Mouse (Mus musculus) intestine, embryonic 16.5 days (tissue): ENCODE data around the gene Cacna1c. TPM values are rescaled to one million over a fixed set of nuclear protein-coding genes. Genes with fewer than 3 reads are reported as not detected.

Source experiments
- ATAC-seq: fragments of 200-750 bp; cut with Nextera tagmentation; 2 replicates; pipeline ENCODE4 v1.8.0; 2017; ENCODE audit warnings: moderate TSS enrichment, moderate library complexity
- H3K27ac ChIP-seq: fragments of 300-500 bp; sonication (generic); 2 replicates; pipeline ENCODE4 v1.5.1; 2014; ENCODE audit warnings: mild to moderate bottlenecking, low read length
- H3K27me3 ChIP-seq: fragments of 300-500 bp; sonication (generic); replicated peaks from 2 replicates; pipeline ENCODE4 v1.6.1; 2014; ENCODE audit warnings: low read length, control low read depth, mixed read lengths; ENCODE audit not compliant: control insufficient read depth, insufficient read depth
- H3K36me3 ChIP-seq: fragments of 300-500 bp; sonication (generic); 2 replicates; pipeline ENCODE4 v1.6.1; 2014; ENCODE audit warnings: low read length, control low read depth; ENCODE audit not compliant: control insufficient read depth, insufficient read depth
- H3K4me1 ChIP-seq: fragments of 300-500 bp; sonication (generic); 2 replicates; pipeline ENCODE4 v1.6.1; 2014; ENCODE audit warnings: low read length, control low read depth, mixed read lengths; ENCODE audit not compliant: control insufficient read depth, insufficient read depth
- H3K4me2 ChIP-seq: fragments of 300-500 bp; sonication (generic); 2 replicates; pipeline ENCODE4 v1.6.1; 2014; ENCODE audit warnings: low read depth, low read length, control low read depth
- H3K4me3 ChIP-seq: fragments of 300-500 bp; sonication (generic); 2 replicates; pipeline ENCODE4 v1.5.1; 2014; ENCODE audit warnings: mild to moderate bottlenecking, low read length
- H3K9ac ChIP-seq: fragments of 300-500 bp; sonication (generic); 2 replicates; pipeline ENCODE4 v1.6.1; 2014; ENCODE audit warnings: low read depth, low read length
- H3K9me3 ChIP-seq: fragments of 300-500 bp; sonication (generic); 2 replicates; pipeline ENCODE4 v1.6.1; 2016; ENCODE audit warnings: low read length, control low read depth; ENCODE audit not compliant: control insufficient read depth
- WGBS: fragments of 180-500 bp; shearing (Covaris S2); extraction: QIAGEN DNeasy Blood & Tissue Kit; methylation state at CpG from one replicate; pipeline ENCODE4 v1.1.7; 2014; 5-methylcytosine and 5-hydroxymethylcytosine counted together
- polyA plus RNA-seq: library from polyadenylated mRNA; unstranded; fragments of >200 nt; fragmentation: Nextera tagmentation; extraction: Ambion mirVana; gene quantifications from 2 replicates; pipeline ENCODE4 v1.2.1, GENCODE M21; 2015

The Cacna1c gene
- polyA plus RNA-seq, 1 experiment from 2014 or later: 1.8 TPM

GRCm38 (mm10) chr6:118944093-118944492 is 252.1 kb downstream of the Cacna1c start:
- no peaks in the 10 kb centered on the region for H3K4me1 ChIP-seq
- H3K36me3 ChIP-seq: no peaks in the 10 kb centered on the region
- H3K27me3 ChIP-seq: no peaks in the 10 kb centered on the region
- H3K4me3 ChIP-seq: no peak overlapping the region
- no peak overlapping the region for H3K9ac ChIP-seq
- H3K9me3 ChIP-seq: no peaks in the 10 kb centered on the region
- H3K27ac ChIP-seq: no peak overlapping the region
- 88% methylated on average over 4 of the region's 4 CpGs for WGBS
- no peak overlapping the region for H3K4me2 ChIP-seq
- ATAC-seq: no peak

- no peak overlapping the region for H3K4me2 ChIP-seq
- no peaks in the 10 kb centered on the region for H3K36me3 ChIP-seq
- no peaks in the 10 kb centered on the region for H3K9me3 ChIP-seq
- no peaks in the 10 kb centered on the region for H3K27me3 ChIP-seq
- no peak overlapping the region for H3K27ac ChIP-seq
- no peak for ATAC-seq
- no peak overlapping the region for H3K4me3 ChIP-seq
- WGBS: 80% methylated on average over 4 of the region's 4 CpGs
- H3K4me1 ChIP-seq: no peaks in the 10 kb centered on the region
- H3K9ac ChIP-seq: no peak overlapping the region
These were observed 254.4 kb downstream of the Cacna1c start for GRCm38 (mm10) chr6:118941816-118942215.

- Histone ChIP-seq H3K4me3 (no peak overlapping the region), H3K4me2 (no peak overlapping the region), H3K9ac (no peak overlapping the region), H3K27ac (no peak overlapping the region), H3K4me1 (no peaks in the 10 kb centered on the region), H3K27me3 (no peaks in the 10 kb centered on the region), H3K36me3 (no peaks in the 10 kb centered on the region), H3K9me3 (no peaks in the 10 kb centered on the region)
- no peak for ATAC-seq
- 87% methylated on average over 3 of the region's 3 CpGs for WGBS
These were observed 255.2 kb downstream of the Cacna1c start for GRCm38 (mm10) chr6:118941036-118941435.

GRCm38 (mm10) chr6:118939626-118940025 is 256.6 kb downstream of the Cacna1c start:
- Histone ChIP-seq H3K4me1 (no peaks in the 10 kb centered on the region), H3K27ac (no peak overlapping the region), H3K27me3 (no peaks in the 10 kb centered on the region), H3K4me3 (no peak overlapping the region), H3K9ac (no peak overlapping the region), H3K4me2 (no peak overlapping the region), H3K9me3 (no peaks in the 10 kb centered on the region), H3K36me3 (no peaks in the 10 kb centered on the region)
- no peak for ATAC-seq
- WGBS: 92% methylated on average over 8 of the region's 8 CpGs

GRCm38 (mm10) chr6:118938386-118939096 is 257.7 kb downstream of the Cacna1c start:
- WGBS: 84% methylated on average over 13 of the region's 13 CpGs
- no peaks in the 10 kb centered on the region for H3K27me3 ChIP-seq
- no peak for ATAC-seq
- H3K4me3 ChIP-seq: no peak overlapping the region
- H3K4me2 ChIP-seq: no peak overlapping the region
- no peaks in the 10 kb centered on the region for H3K9me3 ChIP-seq
- H3K36me3 ChIP-seq: no peaks in the 10 kb centered on the region
- no peak overlapping the region for H3K9ac ChIP-seq
- H3K27ac ChIP-seq: no peak overlapping the region
- no peaks in the 10 kb centered on the region for H3K4me1 ChIP-seq

GRCm38 (mm10) chr6:118937536-118937935 is 258.7 kb downstream of the Cacna1c start:
- Histone ChIP-seq H3K4me1 (no peaks in the 10 kb centered on the region), H3K27ac (no peak overlapping the region), H3K4me2 (no peak overlapping the region), H3K4me3 (no peak overlapping the region), H3K27me3 (no peaks in the 10 kb centered on the region), H3K36me3 (no peaks in the 10 kb centered on the region), H3K9ac (no peak overlapping the region), H3K9me3 (no peaks in the 10 kb centered on the region)
- ATAC-seq: no peak
- WGBS: 87% methylated on average over 5 of the region's 5 CpGs

GRCm38 (mm10) chr6:118935520-118936415 is 260.4 kb downstream of the Cacna1c start:
- Histone ChIP-seq H3K9me3 (no peaks in the 10 kb centered on the region), H3K27ac (no peak overlapping the region), H3K27me3 (no peaks in the 10 kb centered on the region), H3K4me3 (no peak overlapping the region), H3K36me3 (no peaks in the 10 kb centered on the region), H3K4me1 (no peaks in the 10 kb centered on the region), H3K4me2 (no peak overlapping the region), H3K9ac (no peak overlapping the region)
- ATAC-seq: no peak
- WGBS: 79% methylated on average over 9 of the region's 9 CpGs

- no peak for ATAC-seq
- Histone ChIP-seq H3K36me3 (no peaks in the 10 kb centered on the region), H3K4me1 (no peaks in the 10 kb centered on the region), H3K4me2 (no peak overlapping the region), H3K27ac (no peak overlapping the region), H3K9ac (no peak overlapping the region), H3K9me3 (no peaks in the 10 kb centered on the region), H3K4me3 (no peak overlapping the region), H3K27me3 (no peaks in the 10 kb centered on the region)
- 68% methylated on average over 9 of the region's 9 CpGs for WGBS
These were observed 261.8 kb downstream of the Cacna1c start for GRCm38 (mm10) chr6:118934243-118934902.

GRCm38 (mm10) chr6:118933017-118933594 is 263.1 kb downstream of the Cacna1c start:
- 82% methylated on average over 9 of the region's 9 CpGs for WGBS
- H3K4me3 ChIP-seq: no peak overlapping the region
- no peak overlapping the region for H3K4me2 ChIP-seq
- no peak overlapping the region for H3K9ac ChIP-seq
- no peaks in the 10 kb centered on the region for H3K4me1 ChIP-seq
- no peak overlapping the region for H3K27ac ChIP-seq
- no peaks in the 10 kb centered on the region for H3K27me3 ChIP-seq
- ATAC-seq: no peak
- no peaks in the 10 kb centered on the region for H3K9me3 ChIP-seq
- H3K36me3 ChIP-seq: no peaks in the 10 kb centered on the region
